Mouse (Mus musculus) lung, postnatal 4 days (tissue): Measurements from ENCODE around the gene Fam219b.

Source experiments
- DNase-seq, 2 experiments: peaks; one replicate each; pipeline ENCODE4 v3.0.0; 2021

The Fam219b gene

GRCm38 (mm10) chr9:57565741-57566221, 28.5 kb downstream of the Fam219b start:
- DNase-seq: peak; percentile 45 to 58

GRCm38 (mm10) chr9:57566846-57567245, 29.5 kb downstream of the Fam219b start:
- DNase-seq: no peak

- DNase-seq: no peak
Measured at GRCm38 (mm10) chr9:57568500-57568899, 31.2 kb downstream of the Fam219b start.

GRCm38 (mm10) chr9:57574397-57574796, 37.1 kb downstream of the Fam219b start:
- DNase-seq: no peak

- no peak for DNase-seq
Measured at GRCm38 (mm10) chr9:57575577-57575976, 38.2 kb downstream of the Fam219b start.

GRCm38 (mm10) chr9:57577144-57577849, 40.0 kb downstream of the Fam219b start:
- no peak for DNase-seq

- no peak for DNase-seq
Measured at GRCm38 (mm10) chr9:57584991-57585390, 47.7 kb downstream of the Fam219b start.

GRCm38 (mm10) chr9:57589224-57590126, 52.1 kb downstream of the Fam219b start, which contains the start of gene Ulk3:
Ulk3 (plus strand) TSS chr9:57589452.
- DNase-seq: peak; percentile 88 to 90

- no peak for DNase-seq
Measured at GRCm38 (mm10) chr9:57590726-57591125, 53.4 kb downstream of the Fam219b start.
